Mouse (Mus musculus) lung, embryonic 16.5 days (tissue): ENCODE data around the gene Taf1. TPM values are rescaled to one million over a fixed set of nuclear protein-coding genes. Genes with fewer than 3 reads are reported as not detected.

Source experiments
- ATAC-seq: fragments of 200-750 bp; cut with Nextera tagmentation; 2 replicates; pipeline ENCODE4 v1.8.0; 2017; ENCODE audit warnings: low read depth, mild to moderate bottlenecking, moderate library complexity
- H3K27ac ChIP-seq: fragments of 300-500 bp; sonication (generic); 2 replicates; pipeline ENCODE4 v1.5.1; 2014; ENCODE audit warnings: mild to moderate bottlenecking, control low read depth, low read length
- H3K27me3 ChIP-seq: fragments of 300-500 bp; sonication (generic); 2 replicates; pipeline ENCODE4 v1.6.1; 2014; ENCODE audit warnings: low read depth, low read length, mixed read lengths; ENCODE audit not compliant: control insufficient read depth, insufficient read depth
- H3K36me3 ChIP-seq: fragments of 300-500 bp; sonication (generic); 2 replicates; pipeline ENCODE4 v1.6.1; 2014; ENCODE audit warnings: low read length; ENCODE audit not compliant: control insufficient read depth, insufficient read depth
- H3K4me1 ChIP-seq: fragments of 300-500 bp; sonication (generic); replicated peaks from 2 replicates; pipeline ENCODE4 v1.6.1; 2014; ENCODE audit warnings: low read length, mixed read lengths; ENCODE audit not compliant: control insufficient read depth, insufficient read depth
- H3K4me2 ChIP-seq: fragments of 300-500 bp; sonication (generic); 2 replicates; pipeline ENCODE4 v1.6.1; 2014; ENCODE audit warnings: low read depth, low read length, control low read depth
- H3K4me3 ChIP-seq: fragments of 300-500 bp; sonication (generic); 2 replicates; pipeline ENCODE4 v1.5.1; 2014; ENCODE audit warnings: mild to moderate bottlenecking, low read length, control low read depth
- H3K9ac ChIP-seq: fragments of 300-500 bp; sonication (generic); 2 replicates; pipeline ENCODE4 v1.6.1; 2014; ENCODE audit warnings: low read length, control low read depth
- H3K9me3 ChIP-seq: fragments of 300-500 bp; sonication (generic); 2 replicates; pipeline ENCODE4 v1.6.1; 2016; ENCODE audit warnings: low read length; ENCODE audit not compliant: control insufficient read depth
- WGBS: fragments of 180-500 bp; shearing (Covaris S2); extraction: QIAGEN DNeasy Blood & Tissue Kit; methylation state at CpG from one replicate; pipeline ENCODE4 v1.1.7; 2014; 5-methylcytosine and 5-hydroxymethylcytosine counted together
- polyA plus RNA-seq: library from polyadenylated mRNA; unstranded; fragments of >200 nt; fragmentation: Nextera tagmentation; extraction: Ambion mirVana; gene quantifications from 2 replicates; pipeline ENCODE4 v1.2.1, GENCODE M21; 2015

Gene Taf1
- polyA plus RNA-seq, 1 experiment from 2014 or later = 12.5 TPM

DNA sequence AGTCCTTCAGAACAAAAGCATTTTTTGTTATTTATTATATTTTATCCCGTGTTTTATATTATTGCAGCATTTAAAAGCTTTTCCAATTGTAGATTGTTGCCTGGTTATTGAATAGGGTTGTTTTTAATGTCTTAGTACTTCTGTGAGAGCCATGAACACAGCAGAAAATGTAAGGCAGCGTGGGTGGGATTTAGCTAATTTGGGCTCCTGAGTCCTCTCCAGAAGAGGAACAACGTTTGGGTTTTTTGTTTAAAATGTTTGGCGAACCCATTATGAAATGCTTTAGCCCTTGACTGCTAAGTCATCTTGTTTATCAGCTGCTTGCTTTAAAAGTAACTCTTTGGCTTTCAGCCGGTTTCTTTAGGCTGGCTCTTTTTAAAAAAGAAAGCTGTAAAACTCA lies 109.6 kb downstream of the Taf1 start:
- H3K4me2 ChIP-seq = peak overlapping the region; percentile 65
- H3K36me3 ChIP-seq = no peaks in the 10 kb centered on the region
- 14% methylated on average over 5 of the region's 5 CpGs for WGBS
- ATAC-seq = no peak
- H3K4me3 ChIP-seq = peak overlapping the region; percentile 50
- H3K9ac ChIP-seq = peak overlapping the region; percentile 39
- peaks cover 2% of the 10 kb centered on the region for H3K27me3 ChIP-seq
- H3K9me3 ChIP-seq = no peaks in the 10 kb centered on the region
- H3K4me1 ChIP-seq = no peaks in the 10 kb centered on the region
- H3K27ac ChIP-seq = no peak overlapping the region

DNA sequence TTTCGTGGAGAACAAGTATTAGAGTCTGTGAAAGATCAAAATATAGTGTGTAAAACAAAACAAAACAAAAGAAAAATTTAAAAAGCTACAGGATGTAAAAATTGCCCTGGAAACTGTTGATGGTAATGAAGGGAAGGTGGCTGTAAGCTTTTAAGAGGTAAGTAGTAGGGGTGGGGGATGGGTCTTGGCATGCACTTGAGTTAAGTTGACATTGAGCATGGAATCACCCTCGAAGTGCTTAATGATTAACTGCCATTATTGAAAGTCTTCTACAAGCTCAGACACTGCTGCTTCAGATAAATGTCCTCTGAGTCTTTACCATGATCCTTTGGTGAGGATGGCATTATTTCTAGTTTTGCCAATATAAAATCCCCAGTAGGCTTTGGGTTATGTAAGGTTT lies 112.8 kb downstream of the Taf1 start:
- no peak overlapping the region for H3K27ac ChIP-seq
- no peaks in the 10 kb centered on the region for H3K4me1 ChIP-seq
- no peak overlapping the region for H3K9ac ChIP-seq
- no peak overlapping the region for H3K4me3 ChIP-seq
- ATAC-seq = no peak
- H3K9me3 ChIP-seq = no peaks in the 10 kb centered on the region
- H3K36me3 ChIP-seq = no peaks in the 10 kb centered on the region
- H3K4me2 ChIP-seq = no peak overlapping the region
- WGBS = 52% methylated on average over 2 of the region's 2 CpGs
- peaks cover 2% of the 10 kb centered on the region for H3K27me3 ChIP-seq

- Histone ChIP-seq H3K36me3 (no peaks in the 10 kb centered on the region), H3K27me3 (no peaks in the 10 kb centered on the region; the same call in 1 of the 2 replicates), H3K9ac (no peak overlapping the region), H3K4me2 (no peak overlapping the region), H3K4me1 (no peaks in the 10 kb centered on the region), H3K27ac (no peak overlapping the region), H3K4me3 (no peak overlapping the region), H3K9me3 (no peaks in the 10 kb centered on the region)
- 70% methylated on average over 5 of the region's 5 CpGs for WGBS
- no peak for ATAC-seq
Observed at GRCm38 (mm10) chrX:101646621-101647020, 114.1 kb downstream of the Taf1 start.

Other genes starting within 250 kb of the Taf1 start
- gene Nlgn3, start 233.6 kb upstream of the Taf1 start, polyA plus RNA-seq = 4.2 and 4.9 TPM in 2 replicates
- gene Gjb1, start 156.4 kb upstream of the Taf1 start, polyA plus RNA-seq = 0.58 and 2.8 TPM in 2 replicates
- gene Zmym3, start 111.9 kb upstream of the Taf1 start, polyA plus RNA-seq = 31.4 and 33.2 TPM in 2 replicates
- 399 and 412 TPM in 2 replicates for gene Nono, start 103.4 kb upstream of the Taf1 start, polyA plus RNA-seq
- 7.6 and 12.3 TPM in 2 replicates for gene Itgb1bp2, start 83.6 kb upstream of the Taf1 start, polyA plus RNA-seq
- 149 and 150 TPM in 2 replicates for gene Ogt, start 107.3 kb downstream of the Taf1 start, polyA plus RNA-seq
- gene Cxcr3, start 201.5 kb downstream of the Taf1 start, polyA plus RNA-seq = 0.24 and 0.25 TPM in 2 replicates